Mouse (Mus musculus) C2C12 (cell line): ENCODE results near the gene Nrxn1. TPM values are rescaled to one million over a fixed set of nuclear protein-coding genes. Genes with fewer than 3 reads are reported as not detected.

ENCODE experiments used
- H3K27me3 ChIP-seq: one replicate; pipeline ENCODE4 v1.6.1; 2011; ENCODE audit not compliant: control insufficient read depth, insufficient read depth, insufficient read length
- H3K36me3 ChIP-seq: one replicate; pipeline ENCODE4 v1.6.1; 2011; ENCODE audit not compliant: control insufficient read depth, insufficient read depth
- H3K4me3 ChIP-seq: one replicate; pipeline ENCODE4 v1.5.1; 2011; ENCODE audit warnings: mild to moderate bottlenecking, control low read depth; ENCODE audit not compliant: poor library complexity, insufficient read depth, severe bottlenecking
- H3K79me2 ChIP-seq: one replicate; pipeline ENCODE4 v1.6.1; 2011; ENCODE audit not compliant: control insufficient read depth, insufficient read depth
- H3K79me3 ChIP-seq: one replicate; pipeline ENCODE4 v1.6.1; 2011; ENCODE audit warnings: low read depth, control low read depth
- H3ac ChIP-seq: one replicate; pipeline ENCODE3; 2011; ENCODE audit warnings: low read depth; ENCODE audit not compliant: control insufficient read depth, insufficient read length
- CEBPB ChIP-seq: IDR thresholded peaks from one replicate; pipeline ENCODE4 v1.6.1; 2011; ENCODE audit warnings: low read depth, mild to moderate bottlenecking, control low read depth, moderate library complexity
- CTCF ChIP-seq: IDR thresholded peaks from one replicate; pipeline ENCODE4 v1.5.1; 2011; ENCODE audit not compliant: control insufficient read depth, insufficient read depth, insufficient read length
- FOSL1 ChIP-seq: IDR thresholded peaks from one replicate; pipeline ENCODE4 v1.8.0; 2011; ENCODE audit warnings: mild to moderate bottlenecking, low read length; ENCODE audit not compliant: poor library complexity, insufficient read depth, severe bottlenecking
- MAX ChIP-seq: IDR thresholded peaks from one replicate; pipeline ENCODE4 v1.6.1; 2011; ENCODE audit warnings: mild to moderate bottlenecking, control low read depth
- MYOD1 ChIP-seq: IDR thresholded peaks from one replicate; pipeline ENCODE4 v1.6.1; 2011; ENCODE audit warnings: low read depth; ENCODE audit not compliant: control insufficient read depth, insufficient read length
- MYOG ChIP-seq: IDR thresholded peaks from one replicate; pipeline ENCODE4 v1.6.1; 2011; ENCODE audit not compliant: control insufficient read depth, insufficient read length; ENCODE audit errors: extremely low read depth
- USF1 ChIP-seq: IDR thresholded peaks from one replicate; pipeline ENCODE4 v1.6.1; 2011; ENCODE audit warnings: low read depth, mild to moderate bottlenecking, control low read depth, moderate library complexity
- polyA plus RNA-seq: library from polyadenylated mRNA; unstranded; fragments of >200 nt; fragmentation: generic; extraction: Trizol; gene quantifications from one replicate; pipeline ENCODE4 v1.2.1, GENCODE M21; 2012; ENCODE audit warnings: missing spikeins

The Nrxn1 gene
- polyA plus RNA-seq, 1 experiment = 0.22 TPM

DNA sequence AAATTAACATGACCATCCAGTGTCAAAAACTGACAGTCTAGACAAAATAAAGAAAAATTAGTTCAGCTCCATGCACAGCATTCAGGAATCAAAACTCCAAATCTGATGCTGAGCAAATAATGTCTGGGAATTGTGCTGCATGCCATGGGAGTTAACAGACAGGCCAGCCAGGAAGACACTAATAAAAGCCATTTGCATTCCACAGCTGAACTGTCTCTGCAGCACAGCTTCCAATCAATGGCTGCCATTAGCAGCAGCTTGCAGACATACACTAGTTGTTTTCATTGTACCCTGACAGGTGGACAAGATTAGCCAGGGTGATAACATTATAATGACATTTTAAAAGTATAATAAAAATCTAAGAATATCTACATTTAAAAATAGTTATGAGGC lies 255.9 kb downstream of the Nrxn1 start:
- no peaks in the 10 kb centered on the region for H3K79me2 ChIP-seq
- H3ac ChIP-seq = no peak overlapping the region
- no peaks in the 10 kb centered on the region for H3K79me3 ChIP-seq
- H3K36me3 ChIP-seq = no peaks in the 10 kb centered on the region
- H3K4me3 ChIP-seq = no peak overlapping the region
- TF ChIP-seq MYOD1 = no peak
- TF ChIP-seq CTCF = no peak
- no peak for TF ChIP-seq USF1
- no peak for TF ChIP-seq MAX
- TF ChIP-seq CEBPB = no peak
- no peak for TF ChIP-seq FOSL1
- TF ChIP-seq MYOG = no peak
- H3K27me3 ChIP-seq = no peaks in the 10 kb centered on the region

GRCm38 (mm10) chr17:90836154-90837021 lies 256.5 kb downstream of the Nrxn1 start:
- TF ChIP-seq CTCF (no peak), FOSL1 (no peak), MAX (no peak), USF1 (no peak), CEBPB (no peak), MYOG (no peak), MYOD1 (no peak)
- Histone ChIP-seq H3K27me3 (no peaks in the 10 kb centered on the region), H3K79me3 (no peaks in the 10 kb centered on the region), H3K79me2 (no peaks in the 10 kb centered on the region), H3K36me3 (no peaks in the 10 kb centered on the region), H3K4me3 (no peak overlapping the region), H3ac (no peak overlapping the region)

DNA sequence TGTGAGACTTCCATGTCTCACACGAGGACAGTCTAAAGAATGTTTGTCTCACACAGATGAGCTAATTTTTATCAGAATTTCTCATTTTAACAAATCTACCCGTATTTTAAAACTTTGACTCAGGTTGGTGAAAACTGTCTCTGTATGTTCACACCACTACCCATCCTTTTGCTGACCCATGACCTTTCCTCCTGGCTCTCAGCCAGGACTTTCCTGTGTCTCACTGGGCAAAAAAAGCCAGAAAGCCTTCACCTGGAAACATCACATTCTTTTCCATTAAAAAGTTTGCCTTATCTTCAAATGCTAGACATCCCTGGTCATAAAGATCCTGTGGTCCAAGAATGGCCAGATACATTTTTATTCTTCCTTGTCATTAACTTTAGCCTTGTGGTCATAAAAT lies 274.5 kb downstream of the Nrxn1 start:
- Histone ChIP-seq H3K79me3 (no peaks in the 10 kb centered on the region), H3K27me3 (no peaks in the 10 kb centered on the region), H3K4me3 (no peak overlapping the region), H3ac (no peak overlapping the region), H3K36me3 (no peaks in the 10 kb centered on the region), H3K79me2 (no peaks in the 10 kb centered on the region)
- TF ChIP-seq MYOG (no peak), CTCF (no peak), MYOD1 (no peak), MAX (no peak), USF1 (no peak), FOSL1 (no peak), CEBPB (no peak)

- Histone ChIP-seq H3K79me2 (no peaks in the 10 kb centered on the region), H3K79me3 (no peaks in the 10 kb centered on the region), H3K36me3 (no peaks in the 10 kb centered on the region), H3K4me3 (no peak overlapping the region), H3ac (no peak overlapping the region), H3K27me3 (no peaks in the 10 kb centered on the region)
- no peak for TF ChIP-seq MYOD1
- no peak for TF ChIP-seq MYOG
- TF ChIP-seq MAX = no peak
- no peak for TF ChIP-seq CEBPB
- no peak for TF ChIP-seq USF1
- no peak for TF ChIP-seq FOSL1
- no peak for TF ChIP-seq CTCF
Observed at GRCm38 (mm10) chr17:90817898-90818297, 275.0 kb downstream of the Nrxn1 start.

DNA sequence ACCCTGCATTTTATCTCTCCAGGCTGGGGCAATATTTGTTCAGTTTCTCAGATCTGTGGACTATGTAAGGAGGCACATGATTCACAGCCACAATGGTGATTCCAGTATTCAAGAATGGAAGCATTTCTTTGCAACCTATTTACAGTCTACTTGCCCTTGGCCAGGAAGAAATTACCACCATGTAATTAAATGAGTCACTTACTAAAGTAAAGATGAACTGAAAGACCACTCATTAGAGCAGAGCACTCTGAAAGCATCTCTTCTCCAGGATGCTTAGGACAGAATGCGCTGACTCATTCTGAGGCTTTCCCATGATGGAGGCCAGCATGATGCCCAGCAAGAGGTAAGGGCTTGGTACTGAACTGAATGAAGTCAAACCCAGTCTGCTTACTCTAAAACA lies 277.6 kb downstream of the Nrxn1 start:
- no peaks in the 10 kb centered on the region for H3K27me3 ChIP-seq
- no peaks in the 10 kb centered on the region for H3K79me3 ChIP-seq
- TF ChIP-seq CTCF = no peak
- TF ChIP-seq MAX = no peak
- TF ChIP-seq MYOG = no peak
- TF ChIP-seq USF1 = no peak
- no peak for TF ChIP-seq FOSL1
- no peak for TF ChIP-seq MYOD1
- no peak for TF ChIP-seq CEBPB
- no peak overlapping the region for H3ac ChIP-seq
- H3K79me2 ChIP-seq = no peaks in the 10 kb centered on the region
- no peak overlapping the region for H3K4me3 ChIP-seq
- no peaks in the 10 kb centered on the region for H3K36me3 ChIP-seq

DNA sequence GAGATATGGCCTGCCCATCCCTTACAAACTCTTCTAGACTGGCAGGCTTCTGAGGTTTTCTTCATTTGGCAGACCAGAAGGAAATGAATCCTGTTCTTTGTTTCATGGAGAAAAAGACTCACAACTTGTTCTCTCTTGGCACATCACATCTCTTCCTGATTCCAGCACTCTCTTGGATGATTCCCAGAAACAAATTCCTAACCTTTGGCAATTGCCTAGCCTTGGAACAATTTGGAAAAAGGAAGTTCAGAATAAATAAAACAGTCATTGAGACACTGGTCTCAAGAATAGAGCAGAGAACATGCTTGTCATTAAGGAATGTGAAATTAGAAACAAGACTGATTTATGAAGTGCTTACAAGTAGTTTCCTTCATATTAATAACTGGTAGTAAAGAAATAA lies 279.1 kb downstream of the Nrxn1 start:
- Histone ChIP-seq H3K79me3 (no peaks in the 10 kb centered on the region), H3ac (no peak overlapping the region), H3K27me3 (no peaks in the 10 kb centered on the region), H3K79me2 (no peaks in the 10 kb centered on the region), H3K36me3 (no peaks in the 10 kb centered on the region), H3K4me3 (no peak overlapping the region)
- TF ChIP-seq CTCF (no peak), CEBPB (no peak), USF1 (no peak), FOSL1 (no peak), MYOG (no peak), MAX (no peak), MYOD1 (no peak)
